Mouse (Mus musculus) retina, postnatal 7 days (tissue): ENCODE measurements around the gene Atp6v0c.
A peak's percentile ranks its signal among the peaks of the same experiment; 100 is the strongest.

ENCODE experiments used
- DNase-seq: peaks from one replicate; pipeline ENCODE4 v3.0.0-alpha.2; 2012; ENCODE audit warnings: low read depth, low spot score

Atp6v0c gene

GRCm38 (mm10) chr17:24199252-24199651 lies 29.8 kb upstream of the Atp6v0c start:
- no peak for DNase-seq

GRCm38 (mm10) chr17:24197032-24197824 lies 27.7 kb upstream of the Atp6v0c start:
- no peak for DNase-seq

DNA sequence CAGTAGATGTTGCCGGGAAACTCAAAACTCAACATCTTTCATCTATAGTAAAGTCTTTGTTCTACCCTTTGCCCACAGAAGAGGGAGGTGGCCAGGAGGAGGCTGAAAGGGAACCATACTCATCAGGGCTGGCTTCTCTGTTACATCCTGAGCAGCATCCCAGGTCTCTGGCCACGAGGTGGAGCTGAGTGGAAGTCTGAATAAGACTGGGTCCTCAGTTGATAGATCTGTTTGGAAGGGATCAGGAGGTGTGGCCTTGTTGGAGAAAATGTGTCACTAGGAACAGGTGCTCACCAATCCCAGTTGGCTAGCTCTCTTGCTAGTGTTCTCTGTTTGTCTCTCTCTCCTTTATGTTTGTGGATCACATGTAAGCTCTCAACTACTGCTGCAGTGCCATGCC lies 25.8 kb upstream of the Atp6v0c start:
- no peak for DNase-seq

- DNase-seq = no peak
These were observed 24.3 kb upstream of the Atp6v0c start for GRCm38 (mm10) chr17:24193769-24194168.

- DNase-seq = no peak
These were observed 23.8 kb upstream of the Atp6v0c start for GRCm38 (mm10) chr17:24193268-24193667.

DNA sequence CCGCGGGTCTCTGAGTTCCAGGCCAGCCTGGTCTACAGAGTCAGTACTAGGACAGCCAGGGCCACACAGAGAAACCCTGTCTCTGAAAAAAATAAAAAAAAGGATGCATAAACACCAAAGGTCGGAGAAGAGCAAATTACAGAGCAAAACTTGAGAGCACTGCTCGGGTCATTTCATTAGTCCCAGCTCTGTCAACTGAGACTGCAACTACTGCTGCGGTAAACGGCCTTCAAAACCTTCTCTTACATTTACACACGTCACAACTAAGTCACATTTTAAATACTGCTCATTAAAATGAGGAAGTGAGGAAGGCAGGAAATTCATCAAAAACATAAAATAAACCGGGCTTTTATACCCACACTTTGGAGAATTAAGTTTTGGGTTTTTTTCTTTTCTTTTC lies 23.3 kb upstream of the Atp6v0c start:
- no peak for DNase-seq

DNA sequence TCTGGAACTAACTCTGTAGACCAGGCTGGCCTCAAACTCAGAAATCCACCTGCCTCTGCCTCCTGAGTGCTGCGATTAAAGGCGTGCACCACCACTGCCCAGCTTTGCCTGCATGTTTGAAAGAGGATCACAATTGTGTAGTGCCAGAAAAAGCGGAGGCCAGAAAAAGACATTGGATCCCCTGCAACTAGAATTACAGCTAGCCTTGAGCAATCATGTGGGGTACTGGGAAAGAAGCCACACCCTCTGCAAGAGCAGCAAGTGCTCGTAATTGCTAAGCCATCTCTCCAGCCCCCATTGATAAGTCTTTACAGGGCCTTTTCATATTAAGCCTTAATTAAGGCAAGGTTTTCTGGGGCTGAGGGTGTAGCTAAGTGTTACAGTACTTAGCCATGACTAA lies 22.0 kb upstream of the Atp6v0c start:
- DNase-seq = no peak

GRCm38 (mm10) chr17:24190934-24191333 lies 21.4 kb upstream of the Atp6v0c start:
- no peak for DNase-seq

DNA sequence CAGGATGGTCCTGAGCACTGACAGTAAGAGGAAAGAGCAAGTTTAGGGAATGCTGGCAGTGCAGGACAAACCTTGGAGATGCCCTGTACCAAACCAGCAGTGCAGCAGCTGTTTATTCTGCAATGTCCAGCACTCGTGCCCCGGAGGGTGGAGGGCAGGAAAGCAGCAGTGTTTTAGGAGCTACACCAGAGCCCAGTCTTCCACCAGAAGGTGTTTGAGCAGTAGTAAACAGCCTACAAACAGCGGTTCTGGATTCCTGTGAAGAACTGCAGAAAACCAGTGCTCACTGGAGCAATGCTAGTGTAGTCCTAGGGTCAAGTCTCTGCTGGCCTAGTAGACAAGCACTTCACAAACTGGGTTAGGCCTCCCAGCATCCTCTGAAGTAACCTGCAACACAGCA lies 4.8 kb upstream of the Atp6v0c start:
- DNase-seq = no peak

GRCm38 (mm10) chr17:24173423-24173822 lies 3.9 kb upstream of the Atp6v0c start:
- peak; percentile 59 for DNase-seq

GRCm38 (mm10) chr17:24171738-24172137 lies 2.2 kb upstream of the Atp6v0c start:
- no peak for DNase-seq

- no peak for DNase-seq
These were observed 1.2 kb upstream of the Atp6v0c start for GRCm38 (mm10) chr17:24170729-24171128.

DNA sequence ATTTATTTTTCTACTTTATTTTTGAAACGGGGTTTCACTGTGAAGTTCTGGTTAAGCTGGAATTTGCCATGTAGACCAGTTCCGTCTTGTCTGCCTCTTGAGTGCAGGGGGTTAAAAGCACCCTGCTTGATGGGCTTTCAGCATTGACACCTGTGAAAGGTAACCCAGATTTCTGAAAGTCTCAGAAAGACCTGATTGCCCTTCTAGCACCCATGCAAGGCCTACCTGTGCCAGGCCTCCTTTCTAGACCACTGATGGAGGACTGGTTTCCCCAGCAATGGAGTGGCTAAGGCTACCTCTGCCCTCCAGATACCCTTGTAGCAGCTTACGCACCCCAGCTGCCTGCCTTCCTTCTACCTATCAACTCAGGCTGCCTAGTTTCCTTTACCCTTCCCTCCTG lies 623 bp upstream of the Atp6v0c start:
- DNase-seq = no peak

GRCm38 (mm10) chr17:24168590-24169277 lies 768 bp downstream of the Atp6v0c start:
- peak; percentile 60 for DNase-seq

DNA sequence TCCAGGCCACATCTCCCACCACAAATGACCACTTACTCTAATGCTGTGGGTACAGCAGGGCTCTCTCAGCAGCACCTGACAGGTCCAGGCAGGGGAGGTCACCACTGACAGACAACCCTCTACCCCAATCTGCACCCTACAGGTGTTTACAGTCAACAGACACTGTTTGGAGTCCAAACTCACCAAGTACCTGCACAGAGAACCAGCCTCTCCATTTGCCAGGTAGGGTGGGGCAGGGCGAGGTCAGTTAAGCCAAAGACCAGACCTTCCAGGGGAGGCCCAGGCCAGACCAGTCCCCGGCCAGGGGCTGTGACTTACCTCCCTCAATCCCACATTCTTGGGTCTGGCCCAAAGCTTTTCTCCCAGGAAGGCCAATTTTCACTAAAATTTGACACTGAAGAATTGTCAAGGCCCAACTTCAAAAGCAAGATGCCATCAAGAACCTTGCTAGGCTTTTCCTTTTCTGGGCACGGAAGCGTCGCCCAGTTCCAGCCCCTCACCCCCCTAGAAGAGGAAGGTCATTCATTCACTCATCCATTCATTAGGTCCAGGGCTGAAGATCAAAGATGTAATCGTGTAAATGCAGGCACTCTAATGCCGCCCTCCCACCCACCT lies 1.5 kb downstream of the Atp6v0c start:
- DNase-seq = no peak

- no peak for DNase-seq
These were observed 2.4 kb downstream of the Atp6v0c start for GRCm38 (mm10) chr17:24167120-24167519.

GRCm38 (mm10) chr17:24164566-24165259 lies 4.8 kb downstream of the Atp6v0c start:
- no peak for DNase-seq

DNA sequence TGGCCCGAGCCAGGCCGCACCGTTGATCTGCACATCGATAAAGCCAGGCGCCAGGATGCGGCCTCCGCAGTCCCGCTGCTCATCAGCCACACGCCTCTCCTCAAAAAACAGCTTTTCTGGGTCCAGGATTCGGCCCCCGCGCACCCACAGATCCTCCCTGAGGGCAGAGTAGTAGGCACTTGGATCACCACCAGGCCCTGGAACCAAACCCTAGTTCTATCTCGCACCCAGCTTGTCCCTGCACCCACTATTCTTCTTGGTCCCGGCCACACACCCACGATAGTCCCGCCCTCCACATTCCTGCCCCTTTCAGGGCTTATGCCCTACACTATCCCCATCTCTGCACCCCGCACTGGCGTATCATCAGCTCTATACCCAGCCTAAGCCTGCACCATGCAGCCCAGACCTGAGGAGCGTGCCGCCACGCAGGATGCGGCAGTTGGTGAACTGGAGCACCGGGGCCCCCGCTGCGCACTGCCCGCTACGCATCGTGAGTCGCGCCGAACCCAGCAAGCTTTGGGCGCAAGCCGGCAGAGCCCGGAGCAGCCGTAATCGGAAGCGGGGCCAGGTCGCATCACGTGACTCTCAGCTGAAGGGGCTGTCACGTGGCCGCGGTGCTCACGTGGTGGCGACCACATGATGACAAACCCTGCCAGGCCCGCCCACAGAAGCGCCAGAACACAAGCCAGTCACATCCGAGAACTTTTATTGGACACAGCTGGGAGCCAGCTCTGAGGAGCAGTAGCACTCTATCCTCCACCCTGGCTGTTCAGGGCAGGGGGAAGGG lies 6.1 kb downstream of the Atp6v0c start, which contains the start of gene Amdhd2:
Gene Amdhd2 (minus strand): TSS at position 591 of the 787 bp plus-strand sequence.
- DNase-seq = peak; percentile 93

- no peak for DNase-seq
These were observed 6.8 kb downstream of the Atp6v0c start for GRCm38 (mm10) chr17:24162584-24163175.

DNA sequence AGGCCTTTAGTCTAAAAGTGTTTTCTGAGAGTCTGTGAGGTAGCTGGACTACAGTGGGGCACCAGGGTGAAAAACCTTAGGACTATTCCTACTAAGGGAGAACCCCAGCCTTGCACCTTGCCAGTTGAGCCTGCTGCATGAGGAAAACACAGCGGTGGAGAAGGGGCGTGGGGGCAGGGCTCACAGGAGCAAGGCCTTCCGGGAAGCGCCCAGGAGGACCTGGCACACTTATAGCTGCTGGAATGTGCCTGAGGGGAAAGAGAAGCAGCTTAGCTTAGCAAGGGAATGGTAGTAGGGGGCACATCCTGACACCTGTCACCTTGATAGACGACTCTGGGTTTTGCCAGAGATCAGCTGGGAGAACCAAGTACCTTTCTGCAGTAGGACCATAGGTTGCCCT lies 8.0 kb downstream of the Atp6v0c start:
- DNase-seq = no peak

- DNase-seq = no peak
These were observed 12.0 kb downstream of the Atp6v0c start for GRCm38 (mm10) chr17:24157526-24157925.
